Mouse (Mus musculus) frontal cortex, postnatal 36 days (tissue): ENCODE measurements around the gene Gm4027.
"Not testable (repeated sequence)": the region's sequence is repeated elsewhere in the genome, so short reads cannot be mapped to it uniquely, and the experiment has no call there.

Experiments
- DNase-seq, 2 experiments: peaks; one replicate each; pipeline ENCODE4 v3.0.0; 2022; ENCODE audit warnings: low spot score in 2 of 2

Gm4027 gene

GRCm38 (mm10) chr12:87618569-87618968 is at the start of gene Gm4027:
Gm4027 (plus strand) TSS chr12:87618869.
- DNase-seq: not testable (repeated sequence)

DNA sequence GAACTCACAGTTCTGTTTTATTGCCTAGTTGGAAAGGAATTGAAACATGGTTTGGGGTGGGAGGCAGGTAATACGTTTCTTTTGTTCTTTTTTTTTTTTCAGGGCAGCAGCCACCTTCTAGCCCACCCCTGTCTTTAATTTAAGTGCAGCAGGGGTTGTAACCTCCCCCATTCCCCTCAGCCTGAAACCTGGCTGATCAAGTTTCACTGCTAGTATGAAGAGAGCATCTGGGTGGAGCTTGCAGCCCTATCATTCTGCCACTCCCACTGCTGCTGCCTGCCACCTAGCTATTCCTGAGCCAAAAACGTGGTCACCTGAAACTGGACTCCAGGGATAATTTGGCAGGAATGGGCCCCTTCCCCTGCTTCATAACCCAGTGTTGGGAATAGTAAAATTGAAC is 17.3 kb upstream of the Gm4027 start:
- not testable (repeated sequence) for DNase-seq

GRCm38 (mm10) chr12:87602388-87602787 is 16.3 kb upstream of the Gm4027 start, which contains the start of gene Oog1:
Oog1 (plus strand) TSS chr12:87602688.
- not testable (repeated sequence) for DNase-seq

- DNase-seq: not testable (repeated sequence)
These were observed 25.9 kb downstream of the Gm4027 start, which contains the start of gene Gm16381 for GRCm38 (mm10) chr12:87644520-87644919. Gm16381 (minus strand) TSS chr12:87644620.

GRCm38 (mm10) chr12:87652916-87653703 is 34.4 kb downstream of the Gm4027 start:
- not testable (repeated sequence) for DNase-seq
